Mouse (Mus musculus): ENCODE results near the gene Vmn2r39. TPM values are rescaled to one million over a fixed set of nuclear protein-coding genes. Genes with fewer than 3 reads are reported as not detected.
"Not testable (repeated sequence)": the region's sequence is repeated elsewhere in the genome, so short reads cannot be mapped to it uniquely, and the experiment has no call there.

The Vmn2r39 gene
- total RNA-seq (2022) = not detected

GRCm38 (mm10) chr7:9030698-9031097 lies at the start of gene Vmn2r39:
Gene Vmn2r39, minus strand, starts transcription at chr7:9030798.
- not testable (repeated sequence) for DNase-seq (ENCODE audit: low spot score in 2 of 2)

- DNase-seq (ENCODE audit: low spot score in 2 of 2) = not testable (repeated sequence)
Measured at GRCm38 (mm10) chr7:9065353-9065752, 34.8 kb upstream of the Vmn2r39 start.

Other genes starting within 250 kb of the Vmn2r39 start
- gene Vmn2r40, start 99.4 kb downstream of the Vmn2r39 start, total RNA-seq (2022) = not detected
- gene Vmn2r38, start 67.1 kb upstream of the Vmn2r39 start, total RNA-seq (2022) = not detected
- gene Vmn2r37, start 192.9 kb upstream of the Vmn2r39 start, total RNA-seq (2022) = not detected

All from gastrocnemius, adult 8-10 months (tissue).